Mouse (Mus musculus): ENCODE measurements at regions not wholly inside any gene's neighbourhood (a gene's known extent, or its start where the extent isn't known, plus 50 kb on each side); places are given as distances from the start of the nearest gene placed in this dataset.

- no peak for DNase-seq (ENCODE audit: low spot score)
Measured at GRCm38 (mm10) chr7:68444426-68445095, 170.9 kb downstream of the Fam169b start.

GRCm38 (mm10) chr7:68440661-68441150 lies 167.1 kb downstream of the Fam169b start:
- DNase-seq (ENCODE audit: low spot score) = no peak

- DNase-seq (ENCODE audit: low spot score) = no peak
Measured at GRCm38 (mm10) chr7:68428946-68429345, 155.3 kb downstream of the Fam169b start.

GRCm38 (mm10) chr7:68415890-68416289 lies 142.3 kb downstream of the Fam169b start:
- DNase-seq (ENCODE audit: low spot score) = no peak

- DNase-seq (ENCODE audit: low spot score) = no peak
Measured at GRCm38 (mm10) chr7:68412786-68413185, 139.1 kb downstream of the Fam169b start.

Data from MN1 (cell line).